Mouse (Mus musculus) heart, adult 11 months (tissue): ENCODE results near the gene Nrxn3.

Experiments used
- DNase-seq: peaks from one replicate; pipeline ENCODE4 v3.0.0; 2022

Gene Nrxn3

GRCm38 (mm10) chr12:89831300-89831699 is 1108.6 kb downstream of the Nrxn3 start:
- DNase-seq: no peak

DNA sequence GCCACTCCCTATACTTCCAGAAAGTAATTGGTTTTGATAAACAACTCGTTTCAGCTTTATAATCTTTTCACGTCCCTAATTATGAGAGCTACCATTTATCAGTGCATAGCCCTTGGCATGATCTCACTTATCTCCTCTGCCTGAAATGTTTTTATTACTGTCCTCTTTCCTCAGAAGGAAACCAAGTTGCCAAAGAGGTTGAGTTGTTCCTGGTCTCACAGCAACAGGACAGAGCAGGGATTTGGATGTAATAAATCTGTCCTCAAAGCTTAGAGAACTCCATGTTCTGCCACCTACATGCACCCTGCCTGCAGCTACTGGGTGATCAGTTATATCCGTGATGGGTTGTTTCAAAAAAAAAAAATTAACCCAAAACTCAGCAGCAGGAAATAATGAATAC is 1113.6 kb downstream of the Nrxn3 start:
- no peak for DNase-seq

DNA sequence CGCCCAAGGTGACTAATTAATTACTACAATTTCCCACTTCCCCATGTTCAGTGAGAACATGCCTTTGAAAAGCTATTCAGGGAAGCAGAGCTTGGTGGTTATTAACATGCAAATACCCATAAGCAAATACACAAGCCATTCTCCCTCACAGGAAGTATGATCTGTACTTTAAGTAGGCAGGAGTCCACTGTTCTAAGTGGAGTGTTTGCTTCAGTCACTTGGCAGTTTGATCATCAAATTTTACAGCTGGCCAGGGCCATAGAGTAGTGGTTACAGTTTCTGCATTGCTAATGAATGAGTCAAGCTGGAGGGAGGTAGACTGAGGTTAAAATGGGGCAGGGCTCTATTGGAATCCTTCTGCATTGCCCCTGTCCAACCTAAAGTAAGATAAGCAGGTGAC is 1120.2 kb downstream of the Nrxn3 start:
- no peak for DNase-seq

- DNase-seq: no peak
These were observed 1125.4 kb downstream of the Nrxn3 start for GRCm38 (mm10) chr12:89848116-89848515.

GRCm38 (mm10) chr12:89854355-89854754 is 1131.7 kb downstream of the Nrxn3 start:
- no peak for DNase-seq

DNA sequence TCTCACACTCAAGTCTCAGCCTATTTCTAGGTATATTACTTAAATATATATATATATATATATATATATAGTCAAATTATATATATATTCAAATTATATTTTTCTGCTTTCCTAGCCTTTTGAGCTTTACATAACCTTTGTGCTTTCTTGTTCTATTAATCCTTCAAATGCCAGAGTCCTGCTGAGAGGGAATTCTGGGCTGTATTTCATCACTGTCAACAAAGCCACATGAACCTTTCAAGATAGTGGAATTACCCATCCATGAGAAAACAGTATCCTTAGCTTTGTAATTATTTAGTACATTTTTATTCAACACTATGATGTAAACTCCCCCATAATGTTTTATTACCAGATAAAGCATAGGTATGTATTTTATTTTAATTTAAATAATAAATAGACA is 1144.4 kb downstream of the Nrxn3 start:
- no peak for DNase-seq

DNA sequence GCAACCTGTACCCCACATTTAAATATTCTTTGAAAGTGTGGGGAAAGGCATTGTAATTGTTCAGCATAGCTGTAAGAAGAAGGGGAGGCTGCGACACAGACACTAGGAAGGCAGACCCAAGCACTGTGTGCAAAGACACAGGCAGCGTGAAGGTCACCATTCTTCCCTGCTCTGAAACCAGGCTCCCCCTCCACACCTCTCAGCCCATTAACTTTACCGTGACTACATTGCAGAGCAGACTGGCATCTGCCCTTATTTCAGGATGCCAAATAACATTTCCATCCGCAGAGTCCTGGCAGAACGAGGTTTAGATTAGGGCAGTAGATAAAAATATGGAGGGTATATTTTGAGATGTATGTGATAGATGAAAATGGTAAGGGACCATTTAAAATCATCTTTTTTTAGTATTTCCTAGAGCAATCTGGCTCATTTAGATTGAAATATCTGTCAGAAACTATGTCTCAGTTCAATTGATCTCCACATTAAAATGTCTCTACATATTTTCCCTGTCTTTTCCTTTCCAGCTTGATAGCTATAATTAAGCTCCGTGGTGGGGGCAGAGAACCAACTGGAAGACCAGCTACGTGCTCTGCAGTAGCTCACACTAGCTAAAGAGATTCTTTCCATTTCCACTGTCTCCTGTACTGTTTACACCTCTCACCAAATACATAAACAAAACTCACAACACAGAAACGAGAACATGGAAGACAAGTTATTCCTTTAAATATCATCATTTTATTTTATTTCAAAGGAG is 1160.1 kb downstream of the Nrxn3 start:
- no peak for DNase-seq

DNA sequence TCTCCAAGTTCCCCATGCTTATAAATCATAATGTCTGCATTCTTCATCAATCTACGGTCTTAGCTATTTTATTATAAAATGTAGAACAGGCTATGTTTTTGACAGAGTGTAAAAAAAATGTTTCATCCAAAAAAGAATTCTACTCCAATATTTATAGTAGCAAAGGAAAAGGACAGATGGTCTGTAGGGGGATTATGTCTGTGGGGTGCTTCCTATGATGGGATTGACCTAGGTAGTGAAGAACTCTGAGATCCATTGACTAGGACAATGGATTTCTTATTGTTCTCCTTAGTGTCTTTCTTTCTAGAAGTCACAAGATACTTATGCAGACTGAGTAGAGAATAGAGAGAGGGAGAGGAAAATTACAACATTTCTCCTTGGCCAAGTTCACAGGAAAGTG is 1161.9 kb downstream of the Nrxn3 start:
- DNase-seq: no peak

DNA sequence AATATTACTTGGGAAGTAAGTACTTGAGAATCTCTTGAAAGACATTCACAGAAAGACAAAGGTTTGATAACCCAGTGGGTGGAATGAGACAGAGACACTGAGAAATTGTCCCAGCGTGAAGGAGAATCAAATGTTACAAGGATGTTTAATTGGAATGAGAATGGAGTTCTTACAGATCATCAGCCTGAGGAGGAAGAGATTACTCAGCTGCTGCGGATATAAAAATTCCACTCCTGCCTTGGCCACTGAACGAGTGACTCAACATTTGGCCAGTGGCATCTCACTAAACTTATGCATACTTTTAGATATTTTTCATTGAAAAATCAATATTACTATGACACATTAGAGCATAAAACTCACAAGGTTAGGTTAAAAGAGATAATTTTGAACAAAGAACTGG is 1166.0 kb downstream of the Nrxn3 start:
- DNase-seq: no peak

DNA sequence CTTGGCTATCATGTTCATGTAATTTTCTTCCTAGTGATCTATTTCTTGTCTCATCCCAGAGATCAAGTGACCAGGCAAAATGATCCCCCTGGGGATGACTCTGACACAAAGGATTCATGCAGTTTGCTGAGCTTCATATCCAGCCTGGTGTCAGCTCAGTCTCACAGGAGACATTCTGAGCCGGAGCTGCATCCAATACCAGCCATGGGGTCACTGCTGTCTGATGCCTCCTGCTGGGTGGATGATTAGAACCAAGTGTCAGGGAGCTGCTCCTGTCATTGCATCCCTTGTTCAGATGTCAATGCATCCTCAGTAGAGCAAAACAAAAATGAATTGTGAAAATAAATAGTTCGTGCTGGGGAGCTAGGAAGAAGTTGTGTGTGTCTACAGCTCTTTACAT is 1174.2 kb downstream of the Nrxn3 start:
- no peak for DNase-seq

DNA sequence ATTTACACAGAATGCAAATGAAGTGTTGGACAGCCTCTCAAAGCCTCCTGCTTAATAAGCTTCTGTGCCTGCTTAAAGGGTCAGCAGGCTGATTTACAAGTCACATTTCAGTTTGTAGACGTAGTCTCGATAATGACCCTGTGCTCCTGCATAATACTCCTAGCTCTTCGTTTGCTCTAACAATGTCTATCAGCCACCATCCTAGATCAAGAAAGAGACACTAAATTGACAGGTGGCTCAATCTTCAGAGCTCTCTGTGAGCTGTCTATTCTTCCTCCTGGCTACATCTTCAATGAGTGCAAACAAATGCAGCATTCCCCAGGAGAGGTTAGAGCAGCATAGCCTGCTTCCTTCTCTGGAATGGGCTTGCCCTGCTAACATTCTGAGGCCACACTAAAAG is 1186.9 kb downstream of the Nrxn3 start:
- DNase-seq: no peak

DNA sequence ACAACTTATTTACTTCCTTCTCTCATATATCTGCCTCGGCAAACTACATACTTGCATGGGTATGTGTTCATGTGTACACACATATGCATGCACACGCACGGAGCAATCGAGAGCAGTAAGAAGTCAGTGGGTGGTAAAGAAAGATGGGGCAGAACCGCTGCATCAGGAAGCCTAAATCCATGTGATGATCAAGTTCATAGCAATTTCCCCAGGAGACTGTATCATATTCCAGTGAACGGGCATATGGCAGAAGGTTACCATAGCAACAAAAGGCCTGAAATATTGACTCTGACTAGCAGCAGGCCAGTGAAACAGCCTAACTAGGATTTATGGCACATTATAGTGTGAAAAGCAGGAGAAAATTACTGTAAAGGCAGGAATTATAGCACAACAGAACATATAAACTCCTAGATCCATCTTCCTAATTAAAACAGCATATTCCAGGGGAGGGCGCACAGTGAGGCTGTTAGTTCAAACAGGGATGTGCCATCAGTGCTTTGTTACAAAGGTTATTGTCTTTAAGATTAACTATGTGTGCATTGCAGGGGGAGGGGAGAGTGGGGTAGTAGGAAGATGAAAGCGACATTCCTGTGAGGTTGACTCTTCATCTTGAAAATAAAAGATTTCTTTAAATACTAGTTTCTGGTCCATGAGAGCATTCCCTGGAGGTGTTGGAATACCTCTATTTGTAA is 1195.6 kb downstream of the Nrxn3 start:
- DNase-seq: no peak

- DNase-seq: no peak
These were observed 1209.7 kb downstream of the Nrxn3 start for GRCm38 (mm10) chr12:89932338-89932737.

DNA sequence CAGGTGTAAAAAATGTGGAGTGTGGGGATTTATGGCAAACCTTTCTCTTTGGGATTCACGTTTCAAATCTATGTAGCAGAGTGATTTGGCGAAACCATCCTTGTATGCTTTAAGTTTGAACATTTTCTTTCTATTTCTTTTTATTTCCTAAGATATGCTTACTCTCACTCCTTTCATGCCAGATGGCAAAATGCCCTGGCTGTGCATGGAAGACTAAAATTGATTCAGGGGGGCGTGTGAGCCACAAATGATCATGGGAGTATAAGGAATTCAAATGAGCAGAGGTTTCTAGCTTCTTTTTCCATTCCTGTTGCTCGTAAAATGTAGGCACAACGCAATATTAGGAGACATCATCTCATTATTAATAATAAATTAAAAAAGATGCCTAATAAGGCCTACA is 1211.0 kb downstream of the Nrxn3 start:
- DNase-seq: no peak

GRCm38 (mm10) chr12:89940746-89941145 is 1218.1 kb downstream of the Nrxn3 start:
- no peak for DNase-seq

- DNase-seq: no peak
These were observed 1223.3 kb downstream of the Nrxn3 start for GRCm38 (mm10) chr12:89945911-89946502.

DNA sequence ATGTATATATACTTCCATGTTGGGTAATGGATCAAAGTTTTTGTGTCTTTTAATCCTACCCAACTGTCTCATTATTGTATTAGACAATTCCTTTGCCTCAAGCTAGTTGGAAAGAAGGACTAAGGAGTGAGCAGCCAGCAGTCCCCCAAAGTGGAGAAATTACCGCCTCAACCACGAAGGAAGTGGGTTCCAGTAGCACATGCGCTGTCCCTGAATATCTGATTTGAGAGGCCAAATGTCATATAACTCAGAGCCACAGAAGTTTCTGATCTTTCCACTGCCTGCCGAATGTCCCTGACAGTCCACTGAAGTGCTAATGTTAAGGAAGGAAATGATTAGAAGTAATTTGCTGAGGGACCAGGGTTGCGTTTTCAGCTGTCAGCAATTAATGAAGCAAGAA is 1223.8 kb downstream of the Nrxn3 start:
- DNase-seq: no peak

DNA sequence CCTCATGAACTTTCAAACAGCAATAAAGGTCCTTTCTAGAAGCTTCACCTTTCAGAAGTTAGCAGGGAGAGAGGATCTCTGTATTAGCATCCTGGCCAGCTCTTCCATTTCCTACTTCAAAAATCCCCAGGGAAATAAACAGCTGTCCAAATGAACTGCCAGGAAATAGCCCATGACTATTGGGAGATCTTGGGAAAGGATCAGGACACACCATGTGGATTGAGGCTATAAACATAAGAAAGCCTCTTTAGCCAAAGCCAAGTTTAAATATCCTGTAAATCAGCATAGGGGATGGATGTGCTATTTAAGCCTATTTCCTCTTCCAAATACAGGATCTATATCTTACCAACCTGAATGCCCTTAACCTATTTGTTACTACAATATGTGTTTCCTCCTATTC is 1230.6 kb downstream of the Nrxn3 start:
- no peak for DNase-seq

DNA sequence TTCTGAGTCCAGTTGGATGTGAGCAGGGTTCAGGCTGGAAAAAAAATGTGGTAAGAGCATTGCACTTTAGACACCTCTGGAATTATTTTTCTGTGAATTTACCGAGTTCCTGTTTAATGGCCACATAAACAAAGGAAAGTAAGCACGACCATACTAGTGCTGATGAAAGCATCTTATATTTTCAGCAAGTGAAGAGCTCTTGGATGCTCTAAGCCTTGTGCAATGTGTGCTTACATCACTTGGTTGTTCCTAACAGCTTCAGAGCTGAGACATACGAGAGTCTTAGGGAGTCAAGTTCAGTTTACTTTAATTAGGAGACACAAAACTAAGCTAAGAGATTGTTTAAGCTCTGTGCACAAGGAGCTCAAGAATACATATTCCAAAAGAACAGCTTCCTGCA is 1231.0 kb downstream of the Nrxn3 start:
- DNase-seq: no peak

- DNase-seq: no peak
These were observed 1231.9 kb downstream of the Nrxn3 start for GRCm38 (mm10) chr12:89954441-89955070.

DNA sequence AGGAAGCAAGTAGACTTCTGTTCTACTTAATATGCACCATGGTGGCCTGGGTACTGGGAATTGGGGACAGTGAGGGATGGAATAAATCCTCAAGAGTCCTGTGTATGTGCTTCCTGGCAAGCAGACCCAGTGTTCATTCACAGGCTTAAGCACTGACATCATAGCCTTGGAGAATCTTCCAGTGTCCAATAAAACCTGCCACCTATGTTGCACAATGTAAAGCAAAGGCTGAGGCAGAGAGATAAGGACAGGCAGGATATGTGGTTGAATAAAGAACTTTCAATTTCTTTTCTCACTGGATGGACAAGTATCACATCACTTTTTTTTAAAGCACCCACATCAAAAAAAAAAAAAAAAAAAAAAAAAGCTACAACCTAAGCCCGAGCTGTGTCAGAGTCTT is 1240.4 kb downstream of the Nrxn3 start:
- no peak for DNase-seq

DNA sequence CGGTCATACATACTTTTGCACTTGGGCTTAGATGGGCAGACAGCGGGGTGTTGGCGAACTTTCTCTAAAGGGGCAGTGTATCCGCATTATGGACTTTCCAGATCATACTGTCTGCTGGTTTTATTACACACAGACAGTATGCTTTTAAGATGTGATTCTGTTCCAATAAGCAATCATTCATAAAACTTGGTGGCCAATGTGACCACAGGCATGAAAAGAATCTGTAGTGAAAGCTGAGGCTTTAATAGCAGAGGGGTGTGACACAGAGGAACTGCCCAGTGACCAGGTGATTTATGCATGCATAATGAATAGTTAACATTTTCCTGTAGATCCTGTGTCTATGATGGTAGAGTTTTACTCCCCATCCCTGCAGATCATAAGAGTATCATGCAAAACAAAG is 1254.0 kb downstream of the Nrxn3 start:
- DNase-seq: no peak

DNA sequence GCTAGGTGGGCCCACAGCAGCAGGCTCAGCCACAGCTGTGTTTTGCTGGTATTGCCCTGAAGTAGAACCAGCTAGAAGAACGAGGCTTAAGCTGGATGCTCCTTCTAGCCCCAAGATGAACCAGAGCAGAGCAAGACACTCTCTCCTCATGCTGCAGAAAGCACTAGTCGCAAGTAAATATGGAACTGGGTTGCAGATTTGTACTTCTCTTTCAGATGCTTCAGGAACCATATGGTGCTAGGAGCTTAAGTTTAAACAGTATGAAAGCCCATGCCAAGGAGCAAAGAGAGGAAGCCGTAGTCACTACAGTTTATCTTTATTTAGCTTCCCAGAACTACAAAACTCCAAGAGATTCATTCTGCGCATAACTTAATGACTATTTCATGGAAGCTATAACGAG is 1254.8 kb downstream of the Nrxn3 start:
- DNase-seq: no peak

GRCm38 (mm10) chr12:89979190-89979589 is 1256.5 kb downstream of the Nrxn3 start:
- DNase-seq: no peak
